Mouse (Mus musculus) neural tube, embryonic 12.5 days (tissue): ENCODE results near the gene Hdgfl2. TPM values are rescaled to one million over a fixed set of nuclear protein-coding genes. Genes with fewer than 3 reads are reported as not detected.

Experiments
- polyA plus RNA-seq: library from polyadenylated mRNA; unstranded; fragments of >200 nt; fragmentation: Nextera tagmentation; extraction: Ambion mirVana; gene quantifications from 2 replicates; pipeline ENCODE4 v1.2.1, GENCODE M21; 2016

The Hdgfl2 gene
- polyA plus RNA-seq, 1 experiment from 2014 or later, result 166 TPM

Other genes starting within 250 kb of the Hdgfl2 start
- gene Zfp119a, start 200.7 kb upstream of the Hdgfl2 start, polyA plus RNA-seq, result 9.8 and 10.0 TPM in 2 replicates
- 12.8 and 17.0 TPM in 2 replicates for gene Zfp959, start 187.5 kb upstream of the Hdgfl2 start, polyA plus RNA-seq
- gene Zfp119b, start 130.1 kb upstream of the Hdgfl2 start, polyA plus RNA-seq, result 6.0 and 6.1 TPM in 2 replicates
- 2.3 and 2.8 TPM in 2 replicates for gene Ebi3, start 127.0 kb upstream of the Hdgfl2 start, polyA plus RNA-seq
- 24.2 and 27.1 TPM in 2 replicates for gene Yju2, start 120.5 kb upstream of the Hdgfl2 start, polyA plus RNA-seq
- gene Shd, start 109.2 kb upstream of the Hdgfl2 start, polyA plus RNA-seq, result 136 and 143 TPM in 2 replicates
- 114 and 123 TPM in 2 replicates for gene Fsd1, start 93.1 kb upstream of the Hdgfl2 start, polyA plus RNA-seq
- gene Stap2, start 74.0 kb upstream of the Hdgfl2 start, polyA plus RNA-seq, result 5.9 and 7.2 TPM in 2 replicates
- 209 and 214 TPM in 2 replicates for gene Mpnd, start 73.9 kb upstream of the Hdgfl2 start, polyA plus RNA-seq
- gene Sh3gl1, start 43.0 kb upstream of the Hdgfl2 start, polyA plus RNA-seq, result 134 TPM in 2 replicates
- gene Chaf1a, start 39.2 kb upstream of the Hdgfl2 start, polyA plus RNA-seq, result 25.3 and 29.6 TPM in 2 replicates
- gene Ubxn6, start 4.6 kb upstream of the Hdgfl2 start, polyA plus RNA-seq, result 61.0 and 63.8 TPM in 2 replicates
- gene Plin4, start 30.2 kb downstream of the Hdgfl2 start, polyA plus RNA-seq, result 0.05 and 0.10 TPM in 2 replicates
- gene Plin5, start 38.0 kb downstream of the Hdgfl2 start, polyA plus RNA-seq, result 0.30 and 0.38 TPM in 2 replicates
- 0.14 TPM in 1 of 2 replicates, not detected in the other for gene Lrg1, start 42.4 kb downstream of the Hdgfl2 start, polyA plus RNA-seq
- gene Sema6b, start 60.7 kb downstream of the Hdgfl2 start, polyA plus RNA-seq, result 12.5 and 13.0 TPM in 2 replicates
- 8.9 and 9.8 TPM in 2 replicates for gene Tnfaip8l1, start 82.8 kb downstream of the Hdgfl2 start, polyA plus RNA-seq
- 65.5 and 65.9 TPM in 2 replicates for gene Mydgf, start 104.3 kb downstream of the Hdgfl2 start, polyA plus RNA-seq
- 35.0 and 35.1 TPM in 2 replicates for gene Dpp9, start 139.3 kb downstream of the Hdgfl2 start, polyA plus RNA-seq
- 19.9 and 20.6 TPM in 2 replicates for gene Fem1a, start 177.2 kb downstream of the Hdgfl2 start, polyA plus RNA-seq
- 1.5 and 2.0 TPM in 2 replicates for gene Ticam1, start 197.2 kb downstream of the Hdgfl2 start, polyA plus RNA-seq
- gene Plin3, start 213.2 kb downstream of the Hdgfl2 start, polyA plus RNA-seq, result 29.0 and 31.7 TPM in 2 replicates
- not detected in 2 replicates for gene Arrdc5, start 220.7 kb downstream of the Hdgfl2 start, polyA plus RNA-seq
- gene Uhrf1, start 223.7 kb downstream of the Hdgfl2 start, polyA plus RNA-seq, result 94.7 and 95.2 TPM in 2 replicates
- 86.1 and 86.7 TPM in 2 replicates for gene Kdm4b, start 246.4 kb downstream of the Hdgfl2 start, polyA plus RNA-seq